Mouse (Mus musculus): ENCODE measurements at regions not wholly inside any gene's neighbourhood (a gene's known extent, or its start where the extent isn't known, plus 50 kb on each side); places are given as distances from the start of the nearest gene placed in this dataset.

DNA sequence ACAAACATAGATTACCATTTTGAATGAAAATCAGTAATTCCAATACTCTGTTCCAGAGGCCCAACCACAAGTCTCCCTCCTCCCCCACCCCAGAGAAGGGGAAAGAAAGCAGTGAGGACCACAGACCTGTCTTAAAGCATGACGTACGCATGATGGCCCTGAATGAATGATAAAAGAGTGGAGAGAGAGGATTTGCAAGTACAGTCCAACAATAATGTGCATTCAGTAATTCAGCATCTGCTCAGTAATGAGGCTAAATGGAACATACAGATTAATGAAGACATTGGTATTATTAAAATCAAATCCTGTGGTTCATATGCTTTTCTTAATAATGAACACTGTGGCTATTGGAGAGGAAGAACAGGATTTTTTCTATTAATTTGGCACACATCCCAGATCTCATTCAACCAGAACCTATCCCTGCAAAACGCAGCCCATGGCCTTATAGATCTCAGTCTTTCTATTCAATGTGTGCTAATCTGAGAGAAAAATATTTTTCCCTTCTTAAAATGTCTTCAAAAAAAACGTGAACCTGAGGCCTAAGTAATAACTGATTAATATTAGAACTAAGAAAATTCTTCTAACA, 430.7 kb upstream of the Tbc1d2b start:
- Histone ChIP-seq H3K9me3 (no peaks in the 10 kb centered on the region), H3K36me3 (replicated peaks) (no peaks in the 10 kb centered on the region), H3K27ac (peak overlapping the region; percentile 68), H3K27me3 (ENCODE audit: poor library complexity, severe bottlenecking) (peaks cover 33% of the 10 kb centered on the region; the same call in 1 of the 2 replicates), H3K4me3 (no peak overlapping the region), H3K4me1 (peaks cover 43% of the 10 kb centered on the region)
- DNase-seq (ENCODE audit: extremely low spot score, low spot score): no peak
- WGBS: 54% methylated on average over 4 of the region's 4 CpGs

DNA sequence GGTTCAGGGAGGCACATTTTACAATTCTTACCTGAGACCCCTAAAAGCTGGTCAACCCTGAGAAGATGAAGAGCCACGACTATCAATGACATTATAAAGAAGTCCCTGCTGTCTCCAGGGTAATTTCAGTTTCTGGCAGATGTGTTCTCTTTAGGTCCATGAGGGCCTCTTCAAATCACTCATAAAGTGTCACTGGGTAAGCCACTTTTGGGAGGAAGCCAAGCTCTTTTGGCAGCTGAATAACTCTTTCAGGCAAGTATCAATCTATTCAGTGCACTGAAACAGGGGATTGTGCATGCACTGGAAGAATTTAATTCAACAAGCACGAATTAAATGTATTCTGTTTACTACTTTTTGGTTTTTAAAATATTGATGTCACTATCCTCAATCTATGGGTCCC, 443.1 kb upstream of the Tbc1d2b start:
- 68% methylated on average over 2 of the region's 2 CpGs for WGBS
- H3K27me3 ChIP-seq (ENCODE audit: poor library complexity, severe bottlenecking): no peaks in the 10 kb centered on the region
- no peak overlapping the region for H3K27ac ChIP-seq
- H3K9me3 ChIP-seq: 0 out of 2 replicates have a peak, but pooled peaks cover 3% of the 10 kb centered on the region
- no peak overlapping the region for H3K4me3 ChIP-seq
- no peaks in the 10 kb centered on the region for H3K4me1 ChIP-seq
- DNase-seq (ENCODE audit: extremely low spot score, low spot score): no peak
- H3K36me3 ChIP-seq (replicated peaks): no peaks in the 10 kb centered on the region

DNA sequence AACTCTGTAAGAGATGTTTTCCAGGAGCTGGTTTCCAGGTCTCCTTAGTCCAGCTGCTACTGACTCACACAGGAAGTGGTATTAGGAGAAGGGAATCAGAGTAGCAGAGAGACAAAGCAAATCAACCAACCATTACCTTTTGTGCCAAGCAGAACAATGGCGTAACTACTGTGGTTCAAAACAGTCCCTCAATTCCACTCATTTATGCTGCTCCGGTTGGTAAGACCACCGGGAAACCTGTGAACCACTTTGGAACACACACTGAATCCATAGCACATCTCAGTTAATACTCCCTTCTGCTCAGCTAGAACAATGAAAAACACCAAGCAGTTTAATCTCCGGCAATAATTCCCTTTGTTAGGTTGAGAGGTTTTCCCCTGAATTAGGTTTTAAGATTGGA, 460.8 kb upstream of the Tbc1d2b start:
- H3K9me3 ChIP-seq: no peaks in the 10 kb centered on the region

DNA sequence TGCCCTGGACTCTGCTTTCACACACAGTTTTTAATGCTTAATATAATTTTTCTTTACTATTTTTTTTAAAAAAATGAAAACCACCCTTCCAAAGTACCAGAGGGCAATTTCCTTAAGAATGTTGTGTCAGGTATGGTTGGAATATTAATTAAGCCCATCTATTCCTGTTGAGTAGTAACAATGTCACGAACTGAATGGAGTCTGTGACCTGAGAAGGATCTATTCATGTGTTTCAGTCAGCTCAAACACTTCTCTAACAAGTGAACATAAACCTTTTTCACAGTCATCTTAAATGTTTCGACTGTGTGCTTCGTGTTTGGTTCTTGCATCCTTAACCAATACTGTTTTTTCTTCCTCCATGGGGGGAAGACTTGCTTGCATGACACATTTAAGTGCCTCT, 486.6 kb upstream of the Tbc1d2b start:
- H3K36me3 ChIP-seq (replicated peaks): no peaks in the 10 kb centered on the region
- 31% methylated on average over 3 of the region's 3 CpGs for WGBS
- DNase-seq (ENCODE audit: extremely low spot score, low spot score): no peak

More for the DNA sequence above, 460.8 kb upstream of the Tbc1d2b start:
- WGBS: 19% methylated on average over 4 of the region's 4 CpGs
- H3K27ac ChIP-seq: 0 out of 2 replicates have a peak overlapping the region, but pooled peaks have one; percentile 2
- peak; percentile 20 for DNase-seq (ENCODE audit: extremely low spot score, low spot score)
- no peaks in the 10 kb centered on the region for H3K36me3 ChIP-seq (replicated peaks)
- no peaks in the 10 kb centered on the region for H3K27me3 ChIP-seq (ENCODE audit: poor library complexity, severe bottlenecking)
- no peak overlapping the region for H3K4me3 ChIP-seq
- peaks cover 18% of the 10 kb centered on the region for H3K4me1 ChIP-seq

DNA sequence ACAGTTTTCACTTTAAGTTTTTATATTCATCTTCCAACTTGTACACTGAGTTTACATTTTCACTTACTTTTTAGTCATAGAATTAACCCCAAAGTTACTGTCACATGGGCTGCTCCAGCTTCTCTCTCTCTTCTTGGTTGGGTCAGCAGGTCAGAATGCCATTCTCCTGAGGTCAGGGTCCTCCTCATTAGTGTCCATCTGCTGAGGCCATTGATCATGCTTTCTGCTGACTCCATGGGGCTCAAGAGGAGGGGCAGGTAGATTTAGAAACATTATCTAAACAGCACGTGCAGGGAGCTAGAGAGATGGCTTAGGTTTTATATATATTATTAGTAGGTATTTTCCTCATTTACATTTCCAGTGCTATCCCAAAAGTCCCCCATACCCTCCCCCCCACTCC, 503.7 kb upstream of the Tbc1d2b start:
- Histone ChIP-seq H3K9me3 (no peaks in the 10 kb centered on the region), H3K27me3 (ENCODE audit: poor library complexity, severe bottlenecking) (no peaks in the 10 kb centered on the region), H3K36me3 (replicated peaks) (no peaks in the 10 kb centered on the region), H3K4me1 (peaks cover 2% of the 10 kb centered on the region; the same call in 1 of the 2 replicates), H3K4me3 (no peak overlapping the region), H3K27ac (no peak overlapping the region)
- 31% methylated on average over 1 of the region's 1 CpGs for WGBS
- DNase-seq (ENCODE audit: extremely low spot score, low spot score): no peak

More for the DNA sequence above, 486.6 kb upstream of the Tbc1d2b start:
- Histone ChIP-seq H3K27me3 (ENCODE audit: poor library complexity, severe bottlenecking) (no peaks in the 10 kb centered on the region), H3K4me1 (peaks cover 13% of the 10 kb centered on the region), H3K4me3 (no peak overlapping the region), H3K9me3 (no peaks in the 10 kb centered on the region), H3K27ac (no peak overlapping the region)

DNA sequence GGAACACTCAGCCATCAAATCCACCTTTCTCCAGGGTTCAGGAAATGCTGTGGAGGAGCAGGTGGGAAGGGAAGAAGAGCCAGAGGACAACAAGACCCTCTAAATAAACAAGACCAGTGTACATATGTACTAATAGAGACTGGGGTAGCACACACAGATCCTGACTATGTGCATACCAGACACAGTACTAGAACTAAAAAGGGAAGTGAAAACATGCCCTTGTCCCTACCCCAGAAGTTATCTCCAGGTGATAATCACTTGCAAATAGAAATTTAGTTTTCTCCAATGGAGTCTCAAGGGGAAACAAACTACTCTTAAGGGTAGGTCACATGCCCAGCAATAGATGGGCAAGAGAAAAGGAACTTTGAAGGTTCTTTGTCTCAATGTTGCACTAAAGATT, 518.9 kb upstream of the Tbc1d2b start:
- Histone ChIP-seq H3K36me3 (replicated peaks) (no peaks in the 10 kb centered on the region), H3K27me3 (ENCODE audit: poor library complexity, severe bottlenecking) (no peaks in the 10 kb centered on the region), H3K4me3 (no peak overlapping the region), H3K4me1 (no peaks in the 10 kb centered on the region), H3K9me3 (no peaks in the 10 kb centered on the region), H3K27ac (no peak overlapping the region)
- no peak for DNase-seq (ENCODE audit: extremely low spot score, low spot score)

DNA sequence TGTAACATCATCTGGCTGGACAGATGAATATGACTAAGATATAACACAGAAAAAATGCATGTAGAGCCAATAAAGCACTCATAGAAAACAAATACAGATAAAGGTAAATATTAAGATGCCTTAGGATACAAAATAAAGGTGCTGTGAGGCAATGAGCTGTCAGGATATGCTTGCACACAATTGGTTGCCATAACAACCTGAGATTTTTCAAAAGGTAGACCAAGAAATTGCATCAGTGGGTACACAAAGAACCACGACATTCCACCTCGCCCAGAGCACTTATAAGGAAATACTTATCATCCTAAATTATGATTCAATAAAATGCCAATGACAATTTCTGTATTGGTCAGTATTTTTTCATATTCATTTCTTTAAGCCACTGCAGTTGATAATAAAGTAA, 521.3 kb upstream of the Tbc1d2b start:
- H3K9me3 ChIP-seq: no peaks in the 10 kb centered on the region
- no peaks in the 10 kb centered on the region for H3K4me1 ChIP-seq
- H3K4me3 ChIP-seq: no peak overlapping the region
- 77% methylated on average over 2 of the region's 2 CpGs for WGBS
- no peak overlapping the region for H3K27ac ChIP-seq
- no peaks in the 10 kb centered on the region for H3K36me3 ChIP-seq (replicated peaks)
- H3K27me3 ChIP-seq (ENCODE audit: poor library complexity, severe bottlenecking): no peaks in the 10 kb centered on the region
- DNase-seq (ENCODE audit: extremely low spot score, low spot score): no peak

DNA sequence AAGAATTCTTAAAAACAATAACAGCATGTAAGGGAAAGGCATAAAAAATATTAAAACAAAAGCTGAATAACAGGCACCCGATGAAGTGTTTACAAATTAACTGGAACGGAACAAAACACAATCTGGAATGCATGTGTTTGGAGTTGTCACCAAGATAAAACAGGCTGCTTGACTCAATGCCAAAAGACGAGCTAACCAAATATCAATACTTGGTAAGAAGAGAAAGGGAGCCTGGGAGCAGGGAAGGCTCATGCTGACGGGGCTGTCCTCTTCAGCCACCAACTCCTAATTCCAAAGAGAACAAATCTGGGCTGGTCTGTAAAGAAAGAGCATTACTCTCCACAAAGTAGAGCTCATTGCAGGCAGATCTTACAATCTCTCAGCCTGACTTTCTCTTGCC, 545.4 kb upstream of the Zic4 start:
- Histone ChIP-seq H3K4me1 (no peaks in the 10 kb centered on the region), H3K9me3 (peaks cover 5% of the 10 kb centered on the region; the same call in 1 of the 2 replicates), H3K27me3 (ENCODE audit: poor library complexity, severe bottlenecking) (no peaks in the 10 kb centered on the region), H3K4me3 (no peak overlapping the region), H3K27ac (no peak overlapping the region), H3K36me3 (replicated peaks) (no peaks in the 10 kb centered on the region)
- no peak for DNase-seq (ENCODE audit: extremely low spot score, low spot score)
- WGBS: 75% methylated on average over 4 of the region's 4 CpGs

DNA sequence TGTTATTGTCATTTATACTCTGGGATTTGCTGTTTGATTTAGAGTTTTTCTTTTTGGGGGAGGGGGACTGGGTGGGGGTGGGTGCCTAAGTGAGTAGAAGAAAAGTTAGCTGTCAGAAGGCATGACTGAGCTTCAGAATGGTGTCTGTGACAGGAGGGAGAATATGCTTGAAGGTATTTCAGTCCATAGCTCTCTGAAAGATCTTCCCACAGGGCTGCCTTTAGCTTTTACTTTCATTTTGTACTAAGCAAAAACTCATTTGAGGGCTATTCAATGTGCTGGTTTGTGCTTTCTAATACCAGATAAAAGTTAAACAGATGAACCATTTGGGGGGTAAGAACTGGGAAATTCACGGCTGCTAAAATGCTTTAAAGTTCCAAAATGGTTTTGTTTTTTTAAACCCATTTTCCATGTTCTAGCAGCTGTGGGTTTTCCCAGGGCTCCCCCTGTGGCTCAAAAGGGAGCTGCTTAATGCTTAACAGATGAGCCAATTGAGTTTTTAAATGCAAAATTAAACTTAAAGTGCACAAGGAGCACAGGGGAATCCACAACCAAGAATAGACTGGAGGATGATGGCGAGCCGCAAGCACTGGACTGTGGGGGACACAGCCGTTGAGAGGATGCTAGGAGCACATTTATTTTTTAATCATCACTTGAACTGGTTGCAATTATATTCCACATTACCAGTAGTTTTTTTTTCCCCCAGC, 538.5 kb upstream of the Zic4 start:
- Histone ChIP-seq H3K4me3 (no peak overlapping the region), H3K9me3 (peaks cover 5% of the 10 kb centered on the region; the same call in 1 of the 2 replicates), H3K4me1 (peaks cover 11% of the 10 kb centered on the region), H3K36me3 (replicated peaks) (no peaks in the 10 kb centered on the region), H3K27ac (no peak overlapping the region), H3K27me3 (ENCODE audit: poor library complexity, severe bottlenecking) (no peaks in the 10 kb centered on the region)
- 82% methylated on average over 4 of the region's 4 CpGs for WGBS
- DNase-seq (ENCODE audit: extremely low spot score, low spot score): no peak

DNA sequence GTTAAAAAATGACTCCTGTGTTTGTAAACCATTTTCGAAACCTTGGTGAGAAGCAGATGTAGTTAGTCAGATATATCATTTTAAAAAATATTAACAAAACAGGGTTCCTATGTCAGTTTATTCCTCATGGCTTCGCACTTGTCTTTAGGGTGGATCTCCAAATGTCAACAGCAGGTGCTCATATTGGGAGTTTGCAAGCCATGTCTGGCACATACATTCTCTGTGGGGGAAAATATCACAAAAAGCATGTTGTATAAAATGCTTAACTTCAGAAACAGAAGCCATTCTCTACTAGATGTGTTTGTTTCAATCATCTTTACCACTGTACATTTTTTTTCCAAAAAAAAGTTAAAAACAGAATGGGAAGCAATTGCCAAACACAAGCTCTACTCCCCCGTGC, 534.7 kb upstream of the Zic4 start:
- WGBS: 89% methylated on average over 3 of the region's 3 CpGs
- Histone ChIP-seq H3K4me3 (no peak overlapping the region), H3K27me3 (ENCODE audit: poor library complexity, severe bottlenecking) (no peaks in the 10 kb centered on the region), H3K27ac (no peak overlapping the region), H3K4me1 (peaks cover 29% of the 10 kb centered on the region), H3K36me3 (replicated peaks) (no peaks in the 10 kb centered on the region), H3K9me3 (no peaks in the 10 kb centered on the region)
- no peak for DNase-seq (ENCODE audit: extremely low spot score, low spot score)

DNA sequence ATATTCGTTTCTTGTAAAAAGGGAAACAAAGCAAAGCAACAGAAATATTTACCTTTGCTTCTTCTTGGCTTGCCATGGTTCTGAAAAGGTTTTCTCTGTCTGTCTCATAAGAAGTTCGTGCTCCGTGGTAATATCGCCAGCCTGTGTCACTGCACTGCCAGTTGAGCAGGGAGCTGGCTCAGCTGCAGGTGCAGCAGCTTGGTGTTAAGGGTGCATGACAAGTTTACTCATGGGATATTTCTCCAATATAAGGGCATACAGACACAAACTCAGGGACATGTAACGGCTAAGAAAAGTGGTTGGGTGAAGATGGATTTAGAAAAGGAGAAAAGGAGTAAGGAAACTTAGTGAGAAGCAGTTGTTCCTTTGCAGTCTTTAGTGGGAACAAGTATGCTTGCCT, 533.5 kb upstream of the Zic4 start:
- no peak for DNase-seq (ENCODE audit: extremely low spot score, low spot score)
- no peaks in the 10 kb centered on the region for H3K9me3 ChIP-seq
- H3K27ac ChIP-seq: peak overlapping the region; percentile 54; the same call in 1 of the 2 replicates
- no peaks in the 10 kb centered on the region for H3K36me3 ChIP-seq (replicated peaks)
- WGBS: 56% methylated on average over 5 of the region's 5 CpGs
- no peak overlapping the region; the same call in 1 of the 2 replicates for H3K4me3 ChIP-seq
- no peaks in the 10 kb centered on the region for H3K27me3 ChIP-seq (ENCODE audit: poor library complexity, severe bottlenecking)
- peaks cover 36% of the 10 kb centered on the region for H3K4me1 ChIP-seq

DNA sequence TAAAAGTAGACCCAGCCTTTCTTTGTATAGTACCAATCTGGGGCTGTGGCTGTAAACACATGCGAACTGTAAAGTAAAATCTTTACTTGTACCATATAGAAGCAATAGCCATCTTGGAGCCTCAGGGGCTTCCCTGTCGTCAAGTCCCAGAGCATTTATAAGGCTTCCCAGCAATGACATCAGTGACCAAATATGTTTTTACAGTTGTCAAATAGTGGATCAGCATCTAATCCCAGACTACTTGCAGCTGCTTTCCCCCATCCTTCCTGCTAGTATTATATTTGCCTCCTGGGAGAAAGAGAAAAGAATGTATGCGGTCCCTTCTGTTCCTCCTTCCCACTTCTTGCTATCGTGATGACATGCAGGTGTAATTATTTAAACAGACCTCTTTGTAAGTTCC, 531.5 kb upstream of the Zic4 start:
- DNase-seq (ENCODE audit: extremely low spot score, low spot score): no peak
- Histone ChIP-seq H3K27ac (no peak overlapping the region), H3K36me3 (replicated peaks) (no peaks in the 10 kb centered on the region), H3K9me3 (no peaks in the 10 kb centered on the region), H3K27me3 (ENCODE audit: poor library complexity, severe bottlenecking) (no peaks in the 10 kb centered on the region), H3K4me1 (peaks cover 48% of the 10 kb centered on the region), H3K4me3 (no peak overlapping the region)
- 75% methylated on average over 4 of the region's 4 CpGs for WGBS

DNA sequence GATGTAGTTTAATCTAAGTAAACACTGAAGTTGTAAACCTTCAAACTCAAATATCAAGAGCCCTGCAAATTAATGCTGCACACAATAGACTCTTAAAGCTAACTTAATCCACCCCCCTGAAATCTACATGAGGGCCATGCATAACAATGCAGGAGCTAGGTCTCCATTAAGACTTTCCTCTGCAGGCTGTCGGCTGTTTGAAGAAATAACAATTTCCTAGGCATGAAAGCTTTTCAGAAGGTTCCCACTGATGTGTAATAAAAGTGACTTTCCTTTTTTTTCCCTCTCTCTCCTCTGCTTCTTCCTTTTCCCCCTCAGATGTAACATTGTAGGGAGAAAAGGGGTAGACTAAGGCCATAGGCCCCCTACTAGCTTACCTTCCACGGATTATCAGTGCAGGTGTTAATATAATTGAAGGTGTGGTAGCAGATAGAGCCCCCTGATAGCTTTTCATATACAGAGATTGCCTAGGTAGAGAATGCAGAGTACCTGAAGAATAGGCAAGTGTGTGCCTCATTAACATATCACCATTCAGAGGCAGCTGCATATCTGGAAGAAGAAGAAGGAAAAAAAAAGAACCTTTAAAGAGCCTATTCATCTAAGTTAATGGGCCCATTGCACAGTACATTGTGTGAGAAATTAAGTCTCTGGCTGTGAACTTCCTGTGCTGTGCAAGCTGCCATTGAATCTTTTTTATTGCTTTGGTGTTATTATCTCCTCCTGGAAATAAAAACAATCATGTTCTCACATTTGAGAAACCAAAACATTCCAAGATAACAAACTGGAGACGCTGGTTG, 528.3 kb upstream of the Zic4 start:
- H3K27ac ChIP-seq: peak overlapping the region; percentile 71; the same call in 1 of the 2 replicates
- H3K36me3 ChIP-seq (replicated peaks): no peaks in the 10 kb centered on the region
- no peak overlapping the region for H3K4me3 ChIP-seq
- H3K9me3 ChIP-seq: no peaks in the 10 kb centered on the region
- 5% methylated on average over 3 of the region's 3 CpGs for WGBS
- peaks cover 74% of the 10 kb centered on the region for H3K4me1 ChIP-seq
- no peaks in the 10 kb centered on the region for H3K27me3 ChIP-seq (ENCODE audit: poor library complexity, severe bottlenecking)
- DNase-seq (ENCODE audit: extremely low spot score, low spot score): no peak
